Mouse (Mus musculus): ENCODE results near the gene Slc39a11. TPM values are rescaled to one million over a fixed set of nuclear protein-coding genes. Genes with fewer than 3 reads are reported as not detected.

Slc39a11 gene
- polyA plus RNA-seq, 1 experiment from 2014 or later: 32.2 TPM

- ATAC-seq (ENCODE audit: low FRiP score): no peak
- WGBS: 80% methylated on average over 5 of the region's 5 CpGs
- Histone ChIP-seq H3K36me3 (no peaks in the 10 kb centered on the region), H3K9me3 (peaks cover 7% of the 10 kb centered on the region; the same call in 1 of the 2 replicates), H3K27me3 (no peaks in the 10 kb centered on the region), H3K4me1 (replicated peaks) (peaks cover 10% of the 10 kb centered on the region), H3K27ac (no peak overlapping the region), H3K4me3 (no peak overlapping the region), H3K9ac (no peak overlapping the region), H3K4me2 (no peak overlapping the region)
These were observed 40.3 kb downstream of the Slc39a11 start for GRCm38 (mm10) chr11:113609581-113609980.

- WGBS: 96% methylated on average over 12 of the region's 12 CpGs
- ATAC-seq (ENCODE audit: low FRiP score): no peak
- H3K27me3 ChIP-seq: no peaks in the 10 kb centered on the region
These were observed 42.3 kb downstream of the Slc39a11 start for GRCm38 (mm10) chr11:113607556-113607955.

GRCm38 (mm10) chr11:113601616-113602343 is 48.1 kb downstream of the Slc39a11 start:
- no peak overlapping the region for H3K4me3 ChIP-seq
- H3K27ac ChIP-seq: peak overlapping the region; percentile 59
- 48% methylated on average over 12 of the region's 12 CpGs for WGBS
- H3K36me3 ChIP-seq: no peaks in the 10 kb centered on the region
- peaks cover 31% of the 10 kb centered on the region for H3K4me1 ChIP-seq (replicated peaks)
- H3K4me2 ChIP-seq: no peak overlapping the region
- no peaks in the 10 kb centered on the region for H3K27me3 ChIP-seq
- no peak overlapping the region for H3K9ac ChIP-seq
- peaks cover 7% of the 10 kb centered on the region; the same call in 1 of the 2 replicates for H3K9me3 ChIP-seq
- ATAC-seq (ENCODE audit: low FRiP score): 0 out of 2 replicates have a peak, but pooled peaks have one; percentile 54

More at GRCm38 (mm10) chr11:113607556-113607955, 42.3 kb downstream of the Slc39a11 start:
- no peak overlapping the region for H3K9ac ChIP-seq
- peaks cover 14% of the 10 kb centered on the region for H3K4me1 ChIP-seq (replicated peaks)
- no peak overlapping the region for H3K27ac ChIP-seq
- no peak overlapping the region for H3K4me3 ChIP-seq
- H3K4me2 ChIP-seq: no peak overlapping the region
- no peaks in the 10 kb centered on the region for H3K36me3 ChIP-seq
- peaks cover 7% of the 10 kb centered on the region; the same call in 1 of the 2 replicates for H3K9me3 ChIP-seq

DNA sequence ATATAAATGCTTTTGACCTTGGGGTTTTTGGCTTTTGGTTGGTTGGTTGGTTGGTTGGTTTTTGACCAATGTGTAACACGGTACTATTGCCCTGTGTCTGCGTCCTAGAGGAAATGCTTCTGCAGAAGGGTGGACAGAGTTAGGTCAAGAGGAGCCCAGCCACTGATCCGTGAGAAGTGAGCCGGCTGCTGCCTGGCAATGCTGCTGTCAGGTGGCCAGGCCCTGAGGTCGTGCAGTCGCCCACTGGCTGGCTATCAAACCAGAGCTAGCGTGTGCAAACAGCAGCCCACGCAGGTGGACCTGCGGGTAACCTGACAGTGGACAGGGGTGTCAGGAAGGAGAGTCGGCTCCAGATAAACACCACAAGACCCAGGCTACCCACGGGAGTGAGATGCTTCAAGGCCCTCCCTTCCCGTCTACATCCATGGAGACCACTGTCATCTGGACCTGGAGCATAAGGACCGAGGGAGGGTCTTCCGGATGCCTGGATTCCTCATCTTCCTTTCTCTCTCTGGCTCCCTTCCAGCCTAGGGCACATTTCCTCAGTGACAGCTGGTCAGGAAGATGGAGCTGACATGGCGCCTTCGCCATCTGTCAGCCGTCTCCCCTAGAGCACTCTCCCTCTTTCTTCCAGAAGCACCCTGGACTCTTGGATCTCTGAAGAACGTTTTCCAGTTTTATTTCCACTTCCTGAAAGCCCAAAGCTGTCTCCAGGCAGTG is 49.2 kb downstream of the Slc39a11 start:
- Histone ChIP-seq H3K4me3 (no peak overlapping the region), H3K4me2 (no peak overlapping the region), H3K27me3 (no peaks in the 10 kb centered on the region), H3K9ac (no peak overlapping the region), H3K27ac (peak overlapping the region; percentile 59), H3K36me3 (no peaks in the 10 kb centered on the region), H3K9me3 (0 out of 2 replicates have a peak, but pooled peaks cover 1% of the 10 kb centered on the region), H3K4me1 (replicated peaks) (peaks cover 31% of the 10 kb centered on the region)
- 64% methylated on average over 18 of the region's 18 CpGs for WGBS
- 0 out of 2 replicates have a peak, but pooled peaks have one; percentile 21 for ATAC-seq (ENCODE audit: low FRiP score)

DNA sequence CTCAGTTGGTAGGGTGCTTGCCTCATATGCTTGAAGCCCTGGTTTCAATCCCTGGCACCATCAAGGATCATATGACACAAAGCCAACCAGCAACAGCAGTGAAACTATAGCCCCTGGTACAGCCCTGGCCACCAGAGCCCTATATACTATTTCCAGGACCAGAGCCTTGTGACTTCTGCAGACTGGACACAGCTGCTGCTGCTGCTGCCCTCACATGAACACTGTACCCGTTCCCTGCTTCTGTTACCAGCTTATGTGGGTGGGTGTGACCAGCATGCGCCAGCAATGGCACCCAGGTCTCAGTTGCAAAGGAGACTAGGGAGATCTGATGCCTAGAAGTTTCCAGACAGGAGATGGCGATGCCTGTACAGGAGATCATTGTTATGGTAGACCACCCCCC is 52.2 kb downstream of the Slc39a11 start:
- Histone ChIP-seq H3K9ac (no peak overlapping the region), H3K4me3 (no peak overlapping the region), H3K4me2 (no peak overlapping the region), H3K27ac (no peak overlapping the region), H3K27me3 (no peaks in the 10 kb centered on the region), H3K36me3 (no peaks in the 10 kb centered on the region), H3K4me1 (replicated peaks) (peaks cover 27% of the 10 kb centered on the region), H3K9me3 (no peaks in the 10 kb centered on the region)
- ATAC-seq (ENCODE audit: low FRiP score): no peak
- WGBS: 87% methylated on average over 3 of the region's 3 CpGs

DNA sequence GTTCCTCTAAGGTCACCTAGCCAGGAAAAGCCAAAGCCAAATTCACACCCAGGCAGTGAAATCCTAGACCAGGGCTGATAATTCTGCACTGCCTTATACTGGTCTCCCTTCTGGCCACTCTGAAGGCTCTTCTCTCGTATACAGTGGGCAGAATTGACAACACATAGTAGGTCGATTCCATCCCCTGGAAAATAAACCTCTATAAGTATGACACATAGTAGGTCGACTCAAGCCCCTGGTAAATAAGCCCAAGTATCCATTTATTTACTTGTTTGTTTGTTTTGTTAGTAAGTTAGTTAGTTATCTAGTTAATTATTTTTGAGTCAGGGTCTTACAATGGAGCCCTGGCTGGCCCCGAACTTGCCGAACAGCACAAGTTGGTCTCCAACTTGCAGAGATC is 54.7 kb downstream of the Slc39a11 start:
- Histone ChIP-seq H3K4me1 (replicated peaks) (peaks cover 4% of the 10 kb centered on the region; the same call in 1 of the 2 replicates), H3K4me3 (no peak overlapping the region), H3K36me3 (no peaks in the 10 kb centered on the region), H3K27me3 (no peaks in the 10 kb centered on the region), H3K9me3 (no peaks in the 10 kb centered on the region), H3K27ac (no peak overlapping the region), H3K4me2 (no peak overlapping the region), H3K9ac (no peak overlapping the region)
- no peak for ATAC-seq (ENCODE audit: low FRiP score)
- 89% methylated on average over 5 of the region's 5 CpGs for WGBS

DNA sequence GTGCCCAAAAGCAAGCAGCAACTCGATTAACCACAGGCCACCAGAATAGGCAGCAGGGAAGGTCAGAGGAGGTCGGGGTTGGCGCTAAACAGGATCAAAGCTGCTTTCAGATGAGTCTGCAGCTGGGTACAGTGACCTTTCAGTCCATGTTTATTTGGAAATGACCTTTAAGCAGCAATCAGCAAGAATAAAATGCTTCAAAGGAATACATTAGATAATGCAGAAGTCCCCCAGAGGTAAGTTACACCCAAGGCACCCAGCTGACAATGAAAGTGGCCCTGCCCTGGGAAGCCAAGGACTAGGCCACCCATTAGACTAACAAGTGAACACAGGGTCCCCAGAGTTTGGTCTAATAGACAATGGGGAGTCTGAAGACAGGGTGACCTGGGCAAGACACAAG is 60.9 kb downstream of the Slc39a11 start:
- no peak overlapping the region for H3K27ac ChIP-seq
- H3K4me2 ChIP-seq: no peak overlapping the region
- H3K9me3 ChIP-seq: no peaks in the 10 kb centered on the region
- H3K4me1 ChIP-seq (replicated peaks): peaks cover 12% of the 10 kb centered on the region
- no peak overlapping the region for H3K4me3 ChIP-seq
- WGBS: 57% methylated on average over 3 of the region's 3 CpGs
- ATAC-seq (ENCODE audit: low FRiP score): no peak
- no peaks in the 10 kb centered on the region for H3K36me3 ChIP-seq
- H3K27me3 ChIP-seq: no peaks in the 10 kb centered on the region
- H3K9ac ChIP-seq: no peak overlapping the region

- no peak overlapping the region for H3K9ac ChIP-seq
- H3K4me3 ChIP-seq: no peak overlapping the region
- peaks cover 20% of the 10 kb centered on the region for H3K4me1 ChIP-seq (replicated peaks)
- H3K27me3 ChIP-seq: no peaks in the 10 kb centered on the region
- H3K9me3 ChIP-seq: no peaks in the 10 kb centered on the region
- 9% methylated on average over 6 of the region's 6 CpGs for WGBS
- no peaks in the 10 kb centered on the region for H3K36me3 ChIP-seq
- no peak for ATAC-seq (ENCODE audit: low FRiP score)
- no peak overlapping the region for H3K4me2 ChIP-seq
- H3K27ac ChIP-seq: peak overlapping the region; percentile 1; the same call in 1 of the 2 replicates
These were observed 63.5 kb downstream of the Slc39a11 start for GRCm38 (mm10) chr11:113586423-113586822.

- peak overlapping the region; percentile 84 for H3K27ac ChIP-seq
- 21% methylated on average over 11 of the region's 11 CpGs for WGBS
- peak; percentile 81 for ATAC-seq (ENCODE audit: low FRiP score)
These were observed 65.8 kb downstream of the Slc39a11 start for GRCm38 (mm10) chr11:113583879-113584661.

DNA sequence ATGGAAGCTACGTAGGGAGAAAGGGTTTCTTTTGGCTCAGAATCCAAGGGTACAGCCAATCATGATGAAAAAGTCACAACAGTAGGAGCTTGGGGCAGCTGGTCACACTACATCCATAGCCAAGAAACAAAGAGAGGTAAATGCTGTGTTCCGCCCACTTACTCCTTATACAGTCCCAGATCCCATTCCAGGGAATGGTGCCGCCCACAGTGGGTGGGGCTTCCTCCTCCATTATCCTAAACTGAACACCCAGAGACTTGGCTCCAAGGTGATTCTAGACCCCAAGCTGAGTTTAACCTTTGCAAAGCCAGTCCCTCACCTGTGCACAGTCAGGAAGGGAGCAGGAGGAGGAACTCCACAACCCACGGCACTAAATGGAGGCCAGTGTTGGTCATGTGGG is 72.7 kb downstream of the Slc39a11 start:
- no peak overlapping the region for H3K4me3 ChIP-seq
- H3K27me3 ChIP-seq: no peaks in the 10 kb centered on the region
- H3K9ac ChIP-seq: no peak overlapping the region
- H3K9me3 ChIP-seq: no peaks in the 10 kb centered on the region
- H3K36me3 ChIP-seq: no peaks in the 10 kb centered on the region
- no peak overlapping the region for H3K4me2 ChIP-seq
- ATAC-seq (ENCODE audit: low FRiP score): no peak
- no peak overlapping the region for H3K27ac ChIP-seq
- H3K4me1 ChIP-seq (replicated peaks): peaks cover 24% of the 10 kb centered on the region
- WGBS: 87% methylated on average over 4 of the region's 4 CpGs

More at GRCm38 (mm10) chr11:113583879-113584661, 65.8 kb downstream of the Slc39a11 start:
- H3K27me3 ChIP-seq: no peaks in the 10 kb centered on the region
- H3K4me3 ChIP-seq: no peak overlapping the region
- H3K9me3 ChIP-seq: no peaks in the 10 kb centered on the region
- H3K4me2 ChIP-seq: no peak overlapping the region
- H3K36me3 ChIP-seq: no peaks in the 10 kb centered on the region
- H3K4me1 ChIP-seq (replicated peaks): peaks cover 29% of the 10 kb centered on the region
- 0 out of 2 replicates have a peak overlapping the region, but pooled peaks have one; percentile 29 for H3K9ac ChIP-seq

- Histone ChIP-seq H3K4me3 (no peak overlapping the region), H3K27me3 (no peaks in the 10 kb centered on the region), H3K4me2 (no peak overlapping the region), H3K9me3 (no peaks in the 10 kb centered on the region), H3K27ac (0 out of 2 replicates have a peak overlapping the region, but pooled peaks have one; percentile 5), H3K36me3 (no peaks in the 10 kb centered on the region), H3K9ac (no peak overlapping the region), H3K4me1 (replicated peaks) (peaks cover 23% of the 10 kb centered on the region)
- ATAC-seq (ENCODE audit: low FRiP score): no peak; the same call in 1 of the 2 replicates
- 47% methylated on average over 6 of the region's 6 CpGs for WGBS
These were observed 77.2 kb downstream of the Slc39a11 start for GRCm38 (mm10) chr11:113572641-113573040.

DNA sequence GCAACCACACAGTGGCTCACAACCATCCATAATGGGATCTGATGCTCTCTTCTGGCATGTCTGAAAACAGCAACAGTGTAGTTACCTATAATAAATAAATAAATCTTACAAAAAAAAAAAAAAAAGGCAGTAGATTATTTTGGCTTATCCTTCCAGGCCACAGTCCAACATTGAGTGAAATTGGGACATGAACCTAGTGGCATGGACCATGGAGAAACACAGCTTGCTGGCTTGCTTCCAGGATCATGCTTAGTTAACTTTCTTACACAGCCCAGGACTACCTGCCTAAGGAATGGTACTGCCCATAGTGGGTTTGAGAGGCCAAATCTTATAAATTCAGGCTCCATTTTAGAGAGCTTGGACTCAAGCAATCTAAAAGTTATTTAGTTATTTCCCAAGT is 78.3 kb downstream of the Slc39a11 start:
- no peaks in the 10 kb centered on the region for H3K9me3 ChIP-seq
- H3K4me3 ChIP-seq: no peak overlapping the region
- H3K27ac ChIP-seq: no peak overlapping the region
- H3K4me1 ChIP-seq (replicated peaks): peaks cover 23% of the 10 kb centered on the region
- no peaks in the 10 kb centered on the region for H3K36me3 ChIP-seq
- no peaks in the 10 kb centered on the region for H3K27me3 ChIP-seq
- ATAC-seq (ENCODE audit: low FRiP score): no peak
- H3K4me2 ChIP-seq: no peak overlapping the region
- H3K9ac ChIP-seq: no peak overlapping the region

All from hindbrain, embryonic 13.5 days (tissue).